Mouse (Mus musculus) bone marrow, adult 2 months (tissue): Measurements from ENCODE around the gene Foxi3.

Experiments used
- CTCF ChIP-seq: fragments of 200-500 bp; IDR thresholded peaks from 2 replicates; pipeline ENCODE4 v1.5.1; 2011; ENCODE audit warnings: low read length, control low read depth; ENCODE audit not compliant: control insufficient read depth, insufficient read depth
- POLR2A ChIP-seq: fragments of 200-500 bp; IDR thresholded peaks from 2 replicates; pipeline ENCODE4 v1.6.1; 2011; ENCODE audit warnings: low read depth, mild to moderate bottlenecking, control low read depth, low read length, borderline replicate concordance; ENCODE audit not compliant: control insufficient read depth

DNA sequence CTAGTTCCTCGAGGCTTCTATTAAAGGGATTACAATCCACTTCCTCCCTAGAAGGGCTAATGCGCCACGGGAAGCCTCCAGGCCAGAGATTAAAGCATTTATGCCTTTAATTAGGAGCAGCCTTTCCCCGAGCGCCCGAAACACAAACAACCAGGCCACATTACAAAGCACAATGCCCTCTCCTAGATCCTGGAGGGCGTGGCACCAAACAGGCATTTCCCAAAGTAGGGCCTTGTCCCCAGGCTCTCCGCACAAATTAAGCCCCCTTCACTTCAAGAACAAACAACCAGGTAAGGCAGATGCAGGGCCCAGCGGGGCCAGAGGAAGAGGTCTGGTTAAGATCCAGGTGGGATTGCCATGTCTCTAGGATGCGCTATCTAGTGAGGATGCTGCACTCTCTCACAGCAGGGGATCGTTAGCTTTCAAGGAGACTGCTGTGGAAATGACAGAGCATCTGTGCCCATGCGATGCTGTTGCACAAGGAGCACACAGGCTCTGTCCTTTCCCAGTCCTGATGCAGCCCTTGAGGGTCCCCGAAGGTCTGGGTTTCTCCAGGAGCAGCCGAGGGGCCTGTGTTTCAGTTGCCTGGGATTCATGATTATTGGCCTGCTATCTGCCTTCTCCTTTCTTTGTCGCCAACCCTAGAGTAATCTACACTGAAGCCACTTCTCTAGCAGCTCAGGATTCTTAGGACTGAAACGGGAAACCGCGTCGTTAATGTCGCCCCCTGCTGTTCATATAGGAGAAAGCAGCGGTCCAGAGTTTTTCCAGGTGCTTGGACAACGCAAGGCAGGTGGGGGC is 34.9 kb upstream of the Foxi3 start:
- TF ChIP-seq CTCF = peak; percentile 60
- no peak for TF ChIP-seq POLR2A
